Mouse (Mus musculus): Measurements from ENCODE around the gene Sdhc. TPM values are rescaled to one million over a fixed set of nuclear protein-coding genes. Genes with fewer than 3 reads are reported as not detected.
"Not testable (repeated sequence)": the region's sequence is repeated elsewhere in the genome, so short reads cannot be mapped to it uniquely, and the experiment has no call there.

Gene Sdhc
- polyA plus RNA-seq, 1 experiment from 2014 or later = 301 TPM

DNA sequence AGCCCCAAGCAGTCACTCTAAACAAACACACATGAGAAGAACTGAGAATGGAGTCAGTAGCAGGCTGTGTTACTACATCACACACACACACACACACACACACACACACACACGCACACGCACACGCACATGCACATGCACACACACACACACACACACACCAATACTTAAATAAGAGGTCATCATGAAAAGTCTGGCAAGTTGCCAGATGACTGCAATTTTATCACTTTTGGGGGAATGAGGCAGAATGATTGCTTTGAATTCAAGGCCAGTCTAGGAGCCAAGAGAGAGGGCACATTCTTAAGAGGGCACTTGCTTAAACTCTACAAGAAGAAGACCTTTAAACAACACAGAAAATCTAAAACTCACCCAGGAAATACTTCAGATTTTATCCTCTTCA lies 12.1 kb upstream of the Sdhc start:
- no peaks in the 10 kb centered on the region for H3K9me3 ChIP-seq (replicated peaks)
- no peak overlapping the region for H3K4me3 ChIP-seq
- peaks cover 16% of the 10 kb centered on the region for H3K4me1 ChIP-seq
- H3K36me3 ChIP-seq = no peaks in the 10 kb centered on the region
- 84% methylated on average over 3 of the region's 3 CpGs for WGBS
- peaks cover 50% of the 10 kb centered on the region for H3K27me3 ChIP-seq (ENCODE audit: low read depth, poor library complexity, severe bottlenecking)
- DNase-seq (ENCODE audit: low spot score) = no peak
- H3K27ac ChIP-seq (replicated peaks) = no peak overlapping the region

DNA sequence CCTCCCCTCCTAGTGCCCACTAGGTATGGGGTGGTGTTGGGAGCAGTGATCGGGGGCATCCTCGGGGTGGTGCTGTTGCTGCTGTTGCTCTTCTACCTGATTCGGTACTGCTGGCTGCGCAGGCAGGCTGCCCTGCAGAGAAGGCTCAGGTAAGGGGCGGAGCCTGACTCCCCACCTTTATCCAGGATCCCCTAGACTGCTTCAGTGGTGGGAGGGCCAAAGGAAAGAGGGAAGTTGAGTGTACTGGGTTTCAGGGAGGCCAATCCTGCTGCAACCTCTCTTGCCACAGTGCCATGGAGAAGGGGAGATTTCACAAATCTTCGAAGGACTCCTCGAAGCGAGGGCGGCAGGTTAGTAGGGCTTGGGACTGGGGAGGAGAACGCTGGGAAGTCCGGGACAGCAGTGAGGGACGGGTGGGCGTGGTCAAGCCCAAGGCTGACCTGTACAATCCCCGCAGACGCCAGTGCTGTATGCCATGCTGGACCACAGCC lies 9.1 kb upstream of the Sdhc start:
- no peaks in the 10 kb centered on the region for H3K36me3 ChIP-seq
- no peak for DNase-seq (ENCODE audit: low spot score)
- 4% methylated on average over 15 of the region's 15 CpGs for WGBS
- no peak overlapping the region for H3K27ac ChIP-seq (replicated peaks)
- peaks cover 77% of the 10 kb centered on the region for H3K27me3 ChIP-seq (ENCODE audit: low read depth, poor library complexity, severe bottlenecking)
- peaks cover 16% of the 10 kb centered on the region for H3K4me1 ChIP-seq
- H3K4me3 ChIP-seq = peak overlapping the region; percentile 43
- H3K9me3 ChIP-seq (replicated peaks) = no peaks in the 10 kb centered on the region

- peaks cover 78% of the 10 kb centered on the region for H3K27me3 ChIP-seq (ENCODE audit: low read depth, poor library complexity, severe bottlenecking)
Observed at GRCm38 (mm10) chr1:171157965-171158364, 7.6 kb upstream of the Sdhc start.

DNA sequence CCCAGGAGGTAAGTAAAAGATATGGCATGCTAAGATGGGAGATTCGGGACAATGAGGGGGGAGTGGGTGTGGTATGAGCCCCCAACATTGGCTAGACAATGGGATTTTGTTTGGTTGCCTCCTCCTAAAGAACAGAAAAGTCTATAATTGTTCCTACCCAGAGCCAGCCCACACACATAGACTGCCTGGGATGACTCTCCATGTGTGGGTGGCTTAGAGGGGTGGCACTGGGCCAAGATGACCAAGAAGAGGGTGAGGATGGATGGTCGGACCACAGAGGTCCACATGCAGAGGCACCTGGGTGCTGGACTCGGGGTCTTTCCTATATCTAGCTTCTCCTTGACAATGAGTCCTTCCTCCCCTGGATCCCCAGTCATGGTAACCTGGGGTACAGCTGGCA lies 6.2 kb upstream of the Sdhc start:
- peaks cover 69% of the 10 kb centered on the region for H3K27me3 ChIP-seq (ENCODE audit: low read depth, poor library complexity, severe bottlenecking)
- H3K27ac ChIP-seq (replicated peaks) = no peak overlapping the region
- no peak overlapping the region for H3K4me3 ChIP-seq

More at GRCm38 (mm10) chr1:171157965-171158364, 7.6 kb upstream of the Sdhc start:
- Histone ChIP-seq H3K4me3 (no peak overlapping the region), H3K27ac (replicated peaks) (no peak overlapping the region), H3K36me3 (no peaks in the 10 kb centered on the region), H3K9me3 (replicated peaks) (no peaks in the 10 kb centered on the region), H3K4me1 (peaks cover 16% of the 10 kb centered on the region)
- DNase-seq (ENCODE audit: low spot score) = no peak

GRCm38 (mm10) chr1:171151966-171152365 lies 1.6 kb upstream of the Sdhc start:
- no peak for DNase-seq (ENCODE audit: low spot score)
- no peaks in the 10 kb centered on the region for H3K36me3 ChIP-seq
- no peak overlapping the region for H3K4me3 ChIP-seq
- H3K27me3 ChIP-seq (ENCODE audit: low read depth, poor library complexity, severe bottlenecking) = peaks cover 23% of the 10 kb centered on the region
- H3K9me3 ChIP-seq (replicated peaks) = no peaks in the 10 kb centered on the region
- H3K27ac ChIP-seq (replicated peaks) = no peak overlapping the region
- peaks cover 25% of the 10 kb centered on the region for H3K4me1 ChIP-seq
- WGBS = 85% methylated on average over 4 of the region's 4 CpGs

More for the DNA sequence above, 6.2 kb upstream of the Sdhc start:
- no peak for DNase-seq (ENCODE audit: low spot score)
- Histone ChIP-seq H3K9me3 (replicated peaks) (no peaks in the 10 kb centered on the region), H3K4me1 (peaks cover 17% of the 10 kb centered on the region), H3K36me3 (no peaks in the 10 kb centered on the region)
- WGBS = 86% methylated on average over 3 of the region's 3 CpGs

- H3K27me3 ChIP-seq (ENCODE audit: low read depth, poor library complexity, severe bottlenecking) = peaks cover 13% of the 10 kb centered on the region
- 6% methylated on average over 18 of the region's 18 CpGs for whole genome bisulfite sequencing
- peak overlapping the region; percentile 89 for H3K27ac ChIP-seq (replicated peaks)
- peak; percentile 32 for DNase-seq (ENCODE audit: low spot score)
- peak overlapping the region; percentile 94 for H3K4me3 ChIP-seq
- H3K9me3 ChIP-seq (replicated peaks) = no peaks in the 10 kb centered on the region
- H3K36me3 ChIP-seq = peaks cover 2% of the 10 kb centered on the region
- H3K4me1 ChIP-seq = peaks cover 25% of the 10 kb centered on the region
Observed at GRCm38 (mm10) chr1:171150838-171151391, 512 bp upstream of the Sdhc start.

DNA sequence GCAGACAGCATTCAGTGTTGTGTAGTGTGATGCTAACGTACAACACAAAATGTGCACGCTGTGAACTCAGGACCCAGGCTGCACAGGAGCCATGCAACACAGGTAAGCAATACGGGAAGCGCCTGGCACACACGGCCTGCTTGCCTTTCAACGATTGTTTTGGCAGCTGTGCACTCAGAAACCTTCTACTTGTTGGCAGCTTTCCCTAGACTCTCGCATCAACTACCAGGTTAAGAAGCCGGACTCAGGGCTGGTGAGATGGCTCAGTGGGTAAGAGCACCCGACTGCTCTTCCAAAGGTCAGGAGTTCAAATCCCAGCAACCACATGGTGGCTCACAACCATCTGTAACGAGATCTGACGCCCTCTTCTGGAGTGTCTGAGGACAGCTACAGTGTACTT lies 7.4 kb downstream of the Sdhc start:
- H3K27me3 ChIP-seq (ENCODE audit: low read depth, poor library complexity, severe bottlenecking); H3K4me1 ChIP-seq; H3K4me3 ChIP-seq; DNase-seq (ENCODE audit: low spot score); H3K27ac ChIP-seq (replicated peaks); H3K9me3 ChIP-seq (replicated peaks): not testable (repeated sequence)
- H3K36me3 ChIP-seq = peaks cover 78% of the 10 kb centered on the region
- WGBS = 85% methylated on average over 11 of the region's 11 CpGs

- H3K27me3 ChIP-seq (ENCODE audit: low read depth, poor library complexity, severe bottlenecking); DNase-seq (ENCODE audit: low spot score); H3K27ac ChIP-seq (replicated peaks); H3K4me3 ChIP-seq; H3K9me3 ChIP-seq (replicated peaks); H3K4me1 ChIP-seq: not testable (repeated sequence)
- peaks cover 98% of the 10 kb centered on the region for H3K36me3 ChIP-seq
- WGBS = 87% methylated on average over 8 of the region's 8 CpGs
Observed at GRCm38 (mm10) chr1:171137486-171138155, 12.8 kb downstream of the Sdhc start.

DNA sequence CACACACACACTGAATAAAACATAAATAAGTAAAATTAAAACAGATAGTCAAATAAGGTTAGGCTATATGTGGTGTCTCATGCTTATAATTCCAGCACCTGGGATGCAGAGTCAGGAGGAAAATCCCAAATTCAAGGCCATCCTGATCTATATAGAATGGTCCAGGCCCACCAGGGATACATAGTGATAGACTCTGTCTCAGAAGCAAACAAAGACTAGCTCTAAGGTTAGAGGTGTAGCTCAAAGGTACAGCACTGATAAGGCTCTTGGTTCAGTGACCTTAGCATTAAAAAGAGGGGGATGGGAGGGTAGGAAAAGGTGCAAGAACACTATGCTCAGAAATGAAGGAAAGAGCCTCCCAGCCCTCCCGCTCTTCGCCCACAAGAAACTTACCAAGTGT lies 14.8 kb downstream of the Sdhc start:
- no peak for DNase-seq (ENCODE audit: low spot score)
- no peaks in the 10 kb centered on the region for H3K9me3 ChIP-seq (replicated peaks)
- no peak overlapping the region for H3K4me3 ChIP-seq
- H3K27me3 ChIP-seq (ENCODE audit: low read depth, poor library complexity, severe bottlenecking) = no peaks in the 10 kb centered on the region
- WGBS = 97% methylated on average over 2 of the region's 2 CpGs
- no peak overlapping the region for H3K27ac ChIP-seq (replicated peaks)
- H3K36me3 ChIP-seq = peaks cover 96% of the 10 kb centered on the region
- H3K4me1 ChIP-seq = no peaks in the 10 kb centered on the region

- Histone ChIP-seq H3K27ac (replicated peaks) (no peak overlapping the region), H3K9me3 (replicated peaks) (no peaks in the 10 kb centered on the region), H3K36me3 (peaks cover 88% of the 10 kb centered on the region), H3K4me3 (no peak overlapping the region), H3K27me3 (ENCODE audit: low read depth, poor library complexity, severe bottlenecking) (no peaks in the 10 kb centered on the region), H3K4me1 (no peaks in the 10 kb centered on the region)
- DNase-seq (ENCODE audit: low spot score) = no peak
- 87% methylated on average over 1 of the region's 1 CpGs for WGBS
Observed at GRCm38 (mm10) chr1:171130971-171131370, 19.4 kb downstream of the Sdhc start.

DNA sequence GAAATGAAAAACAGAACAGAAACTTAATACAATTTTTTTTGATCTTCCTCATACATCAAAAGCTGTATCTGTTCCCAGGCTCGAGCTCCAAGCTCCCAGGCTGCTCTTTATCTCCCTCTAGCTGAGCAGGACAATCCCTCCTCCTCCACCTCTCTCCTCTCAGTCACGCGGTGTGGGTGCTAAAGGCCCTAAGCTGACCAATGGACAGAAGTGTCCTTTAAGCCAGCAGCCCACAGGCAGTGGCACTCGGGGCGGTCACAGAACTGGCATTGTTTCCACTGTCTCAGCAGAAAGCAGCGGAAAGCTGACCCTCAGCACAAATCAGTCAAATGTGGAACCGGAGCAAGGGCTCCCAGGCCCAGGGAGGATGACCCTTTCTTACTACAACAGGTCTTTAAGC lies 21.2 kb downstream of the Sdhc start:
- no peaks in the 10 kb centered on the region for H3K9me3 ChIP-seq (replicated peaks)
- peaks cover 71% of the 10 kb centered on the region for H3K36me3 ChIP-seq
- H3K27me3 ChIP-seq (ENCODE audit: low read depth, poor library complexity, severe bottlenecking) = no peaks in the 10 kb centered on the region
- no peak overlapping the region for H3K4me3 ChIP-seq
- WGBS = 67% methylated on average over 7 of the region's 7 CpGs
- DNase-seq (ENCODE audit: low spot score) = no peak
- H3K27ac ChIP-seq (replicated peaks) = no peak overlapping the region
- no peaks in the 10 kb centered on the region for H3K4me1 ChIP-seq

DNA sequence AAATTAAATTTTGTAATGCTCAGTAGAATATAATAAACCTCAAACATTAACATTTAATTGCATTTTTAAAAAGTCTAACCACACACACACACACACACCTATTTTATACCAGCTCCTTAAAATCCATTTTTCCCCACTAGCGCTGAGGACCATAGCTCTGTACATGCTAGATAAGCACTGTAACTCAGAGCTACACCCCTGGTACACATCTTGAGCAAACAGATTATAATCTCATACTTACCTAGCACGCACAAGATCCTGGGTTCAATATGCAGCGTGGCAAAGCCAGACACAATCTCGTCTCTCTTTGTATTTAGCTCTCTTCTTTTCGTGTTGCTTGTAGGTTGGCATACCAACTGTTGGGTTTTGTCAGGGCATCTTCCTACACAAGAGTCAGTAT lies 26.0 kb downstream of the Sdhc start:
- H3K27ac ChIP-seq (replicated peaks) = no peak overlapping the region
- no peaks in the 10 kb centered on the region for H3K27me3 ChIP-seq (ENCODE audit: low read depth, poor library complexity, severe bottlenecking)
- H3K36me3 ChIP-seq = peaks cover 24% of the 10 kb centered on the region
- H3K9me3 ChIP-seq (replicated peaks) = no peaks in the 10 kb centered on the region
- 90% methylated on average over 5 of the region's 5 CpGs for WGBS
- H3K4me1 ChIP-seq = peaks cover 11% of the 10 kb centered on the region; the same call in 1 of the 2 replicates
- no peak overlapping the region for H3K4me3 ChIP-seq
- DNase-seq (ENCODE audit: low spot score) = no peak

- H3K27ac ChIP-seq (replicated peaks) = no peak overlapping the region
- no peaks in the 10 kb centered on the region for H3K27me3 ChIP-seq (ENCODE audit: low read depth, poor library complexity, severe bottlenecking)
- H3K36me3 ChIP-seq = peaks cover 10% of the 10 kb centered on the region
- peaks cover 11% of the 10 kb centered on the region; the same call in 1 of the 2 replicates for H3K4me1 ChIP-seq
- H3K9me3 ChIP-seq (replicated peaks) = no peaks in the 10 kb centered on the region
- peak; percentile 18 for DNase-seq (ENCODE audit: low spot score)
- H3K4me3 ChIP-seq = no peak overlapping the region
- WGBS = 44% methylated on average over 7 of the region's 7 CpGs
Observed at GRCm38 (mm10) chr1:171122932-171123331, 27.5 kb downstream of the Sdhc start.

Data from midbrain, embryonic 10.5 days (tissue).